Mouse (Mus musculus): ENCODE measurements around the gene Ggt5. TPM values are rescaled to one million over a fixed set of nuclear protein-coding genes. Genes with fewer than 3 reads are reported as not detected.

Gene Ggt5
- total RNA-seq, 1 experiment from 2014 or later: 27.9 TPM

- ATAC-seq (replicated peaks in 1 of 2; ENCODE audit: insufficient read depth in 1 of 2, low FRiP score in 2 of 2, low TSS enrichment in 1 of 2, low read depth in 1 of 2, poor library complexity in 2 of 2, severe bottlenecking in 2 of 2): no peak
Measured at GRCm38 (mm10) chr10:75592585-75592984, 3.4 kb downstream of the Ggt5 start.

GRCm38 (mm10) chr10:75595981-75596380, 6.8 kb downstream of the Ggt5 start:
- no peak for ATAC-seq (replicated peaks in 1 of 2; ENCODE audit: insufficient read depth in 1 of 2, low FRiP score in 2 of 2, low TSS enrichment in 1 of 2, low read depth in 1 of 2, poor library complexity in 2 of 2, severe bottlenecking in 2 of 2)

- no peak for ATAC-seq (replicated peaks in 1 of 2; ENCODE audit: insufficient read depth in 1 of 2, low FRiP score in 2 of 2, low TSS enrichment in 1 of 2, low read depth in 1 of 2, poor library complexity in 2 of 2, severe bottlenecking in 2 of 2)
Measured at GRCm38 (mm10) chr10:75600189-75600730, 11.1 kb downstream of the Ggt5 start.

- no peak for ATAC-seq (replicated peaks in 1 of 2; ENCODE audit: insufficient read depth in 1 of 2, low FRiP score in 2 of 2, low TSS enrichment in 1 of 2, low read depth in 1 of 2, poor library complexity in 2 of 2, severe bottlenecking in 2 of 2)
Measured at GRCm38 (mm10) chr10:75605162-75605846, 16.2 kb downstream of the Ggt5 start.

GRCm38 (mm10) chr10:75607253-75607652, 18.1 kb downstream of the Ggt5 start:
- no peak for ATAC-seq (replicated peaks in 1 of 2; ENCODE audit: insufficient read depth in 1 of 2, low FRiP score in 2 of 2, low TSS enrichment in 1 of 2, low read depth in 1 of 2, poor library complexity in 2 of 2, severe bottlenecking in 2 of 2)

- ATAC-seq (replicated peaks in 1 of 2; ENCODE audit: insufficient read depth in 1 of 2, low FRiP score in 2 of 2, low TSS enrichment in 1 of 2, low read depth in 1 of 2, poor library complexity in 2 of 2, severe bottlenecking in 2 of 2): no peak
Measured at GRCm38 (mm10) chr10:75608975-75609374, 19.8 kb downstream of the Ggt5 start.

- ATAC-seq (replicated peaks in 1 of 2; ENCODE audit: insufficient read depth in 1 of 2, low FRiP score in 2 of 2, low TSS enrichment in 1 of 2, low read depth in 1 of 2, poor library complexity in 2 of 2, severe bottlenecking in 2 of 2): no peak
Measured at GRCm38 (mm10) chr10:75610486-75610885, 21.3 kb downstream of the Ggt5 start.

- no peak for ATAC-seq (replicated peaks in 1 of 2; ENCODE audit: insufficient read depth in 1 of 2, low FRiP score in 2 of 2, low TSS enrichment in 1 of 2, low read depth in 1 of 2, poor library complexity in 2 of 2, severe bottlenecking in 2 of 2)
Measured at GRCm38 (mm10) chr10:75616044-75616443, 26.9 kb downstream of the Ggt5 start.

GRCm38 (mm10) chr10:75620818-75621217, 31.7 kb downstream of the Ggt5 start:
- no peak for ATAC-seq (replicated peaks in 1 of 2; ENCODE audit: insufficient read depth in 1 of 2, low FRiP score in 2 of 2, low TSS enrichment in 1 of 2, low read depth in 1 of 2, poor library complexity in 2 of 2, severe bottlenecking in 2 of 2)

GRCm38 (mm10) chr10:75625920-75626319, 36.8 kb downstream of the Ggt5 start:
- no peak for ATAC-seq (replicated peaks in 1 of 2; ENCODE audit: insufficient read depth in 1 of 2, low FRiP score in 2 of 2, low TSS enrichment in 1 of 2, low read depth in 1 of 2, poor library complexity in 2 of 2, severe bottlenecking in 2 of 2)

GRCm38 (mm10) chr10:75626991-75627390, 37.9 kb downstream of the Ggt5 start:
- ATAC-seq (replicated peaks in 1 of 2; ENCODE audit: insufficient read depth in 1 of 2, low FRiP score in 2 of 2, low TSS enrichment in 1 of 2, low read depth in 1 of 2, poor library complexity in 2 of 2, severe bottlenecking in 2 of 2): no peak

GRCm38 (mm10) chr10:75627490-75627889, 38.4 kb downstream of the Ggt5 start:
- no peak for ATAC-seq (replicated peaks in 1 of 2; ENCODE audit: insufficient read depth in 1 of 2, low FRiP score in 2 of 2, low TSS enrichment in 1 of 2, low read depth in 1 of 2, poor library complexity in 2 of 2, severe bottlenecking in 2 of 2)

GRCm38 (mm10) chr10:75632633-75633032, 43.5 kb downstream of the Ggt5 start:
- no peak for ATAC-seq (replicated peaks in 1 of 2; ENCODE audit: insufficient read depth in 1 of 2, low FRiP score in 2 of 2, low TSS enrichment in 1 of 2, low read depth in 1 of 2, poor library complexity in 2 of 2, severe bottlenecking in 2 of 2)

- no peak for ATAC-seq (replicated peaks in 1 of 2; ENCODE audit: insufficient read depth in 1 of 2, low FRiP score in 2 of 2, low TSS enrichment in 1 of 2, low read depth in 1 of 2, poor library complexity in 2 of 2, severe bottlenecking in 2 of 2)
Measured at GRCm38 (mm10) chr10:75633048-75633447, 43.9 kb downstream of the Ggt5 start.

GRCm38 (mm10) chr10:75633576-75634139, 44.5 kb downstream of the Ggt5 start:
- no peak for ATAC-seq (replicated peaks in 1 of 2; ENCODE audit: insufficient read depth in 1 of 2, low FRiP score in 2 of 2, low TSS enrichment in 1 of 2, low read depth in 1 of 2, poor library complexity in 2 of 2, severe bottlenecking in 2 of 2)

- no peak for ATAC-seq (replicated peaks in 1 of 2; ENCODE audit: insufficient read depth in 1 of 2, low FRiP score in 2 of 2, low TSS enrichment in 1 of 2, low read depth in 1 of 2, poor library complexity in 2 of 2, severe bottlenecking in 2 of 2)
Measured at GRCm38 (mm10) chr10:75634610-75635009, 45.5 kb downstream of the Ggt5 start.

GRCm38 (mm10) chr10:75635019-75635692, 46.0 kb downstream of the Ggt5 start:
- no peak for ATAC-seq (replicated peaks in 1 of 2; ENCODE audit: insufficient read depth in 1 of 2, low FRiP score in 2 of 2, low TSS enrichment in 1 of 2, low read depth in 1 of 2, poor library complexity in 2 of 2, severe bottlenecking in 2 of 2)

- ATAC-seq (replicated peaks in 1 of 2; ENCODE audit: insufficient read depth in 1 of 2, low FRiP score in 2 of 2, low TSS enrichment in 1 of 2, low read depth in 1 of 2, poor library complexity in 2 of 2, severe bottlenecking in 2 of 2): peak; percentile 74 to 84; a peak in 3 of 4 replicates
Measured at GRCm38 (mm10) chr10:75635693-75636055, 46.5 kb downstream of the Ggt5 start.

Data from hematopoietic stem cell, adult 5-6 weeks (primary cell).